Mouse (Mus musculus) intestine, embryonic 14.5 days (tissue): ENCODE data around the gene Nsmce4a. TPM values are rescaled to one million over a fixed set of nuclear protein-coding genes. Genes with fewer than 3 reads are reported as not detected.

Experiments used
- ATAC-seq: fragments of 200-750 bp; cut with Nextera tagmentation; replicated peaks from 2 replicates; pipeline ENCODE4 v1.8.0; 2017; ENCODE audit warnings: low read depth, moderate number of reproducible peaks, moderate TSS enrichment, moderate library complexity; ENCODE audit not compliant: low FRiP score, low TSS enrichment
- DNase-seq: peaks from one replicate; pipeline ENCODE4 v3.0.0-alpha.2; 2018; ENCODE audit warnings: low spot score
- H3K27ac ChIP-seq: fragments of 300-500 bp; sonication (generic); 2 replicates; pipeline ENCODE4 v1.5.1; 2014; ENCODE audit warnings: low read depth, mild to moderate bottlenecking, control low read depth
- H3K27me3 ChIP-seq: fragments of 300-500 bp; sonication (generic); replicated peaks from 2 replicates; pipeline ENCODE4 v1.6.1; 2014; ENCODE audit warnings: low read length, control low read depth; ENCODE audit not compliant: control insufficient read depth, insufficient read depth
- H3K36me3 ChIP-seq: fragments of 300-500 bp; sonication (generic); 2 replicates; pipeline ENCODE4 v1.6.1; 2014; ENCODE audit warnings: low read length, control low read depth; ENCODE audit not compliant: control insufficient read depth, insufficient read depth
- H3K4me1 ChIP-seq: fragments of 300-500 bp; sonication (generic); replicated peaks from 2 replicates; pipeline ENCODE4 v1.6.1; 2014; ENCODE audit warnings: low read length, control low read depth, mixed read lengths; ENCODE audit not compliant: control insufficient read depth, insufficient read depth
- H3K4me2 ChIP-seq: fragments of 300-500 bp; sonication (generic); 2 replicates; pipeline ENCODE4 v1.6.1; 2014; ENCODE audit warnings: low read length
- H3K4me3 ChIP-seq: fragments of 300-500 bp; sonication (generic); 2 replicates; pipeline ENCODE4 v1.5.1; 2014; ENCODE audit warnings: low read depth, low read length, control low read depth, mixed read lengths
- H3K9ac ChIP-seq: fragments of 300-500 bp; sonication (generic); 2 replicates; pipeline ENCODE4 v1.6.1; 2014; ENCODE audit warnings: mild to moderate bottlenecking, low read length
- H3K9me3 ChIP-seq: fragments of 300-500 bp; sonication (generic); 2 replicates; pipeline ENCODE4 v1.6.1; 2016; ENCODE audit warnings: low read length, control low read depth; ENCODE audit not compliant: control insufficient read depth
- WGBS: fragments of 180-500 bp; shearing (Covaris S2); extraction: QIAGEN DNeasy Blood & Tissue Kit; methylation state at CpG from one replicate; pipeline ENCODE4 v1.1.7; 2014; 5-methylcytosine and 5-hydroxymethylcytosine counted together
- polyA plus RNA-seq: library from polyadenylated mRNA; unstranded; fragments of >200 nt; fragmentation: Nextera tagmentation; extraction: Ambion mirVana; gene quantifications from 2 replicates; pipeline ENCODE4 v1.2.1, GENCODE M21; 2014

Nsmce4a gene
- polyA plus RNA-seq, 1 experiment from 2014 or later: 173 TPM

DNA sequence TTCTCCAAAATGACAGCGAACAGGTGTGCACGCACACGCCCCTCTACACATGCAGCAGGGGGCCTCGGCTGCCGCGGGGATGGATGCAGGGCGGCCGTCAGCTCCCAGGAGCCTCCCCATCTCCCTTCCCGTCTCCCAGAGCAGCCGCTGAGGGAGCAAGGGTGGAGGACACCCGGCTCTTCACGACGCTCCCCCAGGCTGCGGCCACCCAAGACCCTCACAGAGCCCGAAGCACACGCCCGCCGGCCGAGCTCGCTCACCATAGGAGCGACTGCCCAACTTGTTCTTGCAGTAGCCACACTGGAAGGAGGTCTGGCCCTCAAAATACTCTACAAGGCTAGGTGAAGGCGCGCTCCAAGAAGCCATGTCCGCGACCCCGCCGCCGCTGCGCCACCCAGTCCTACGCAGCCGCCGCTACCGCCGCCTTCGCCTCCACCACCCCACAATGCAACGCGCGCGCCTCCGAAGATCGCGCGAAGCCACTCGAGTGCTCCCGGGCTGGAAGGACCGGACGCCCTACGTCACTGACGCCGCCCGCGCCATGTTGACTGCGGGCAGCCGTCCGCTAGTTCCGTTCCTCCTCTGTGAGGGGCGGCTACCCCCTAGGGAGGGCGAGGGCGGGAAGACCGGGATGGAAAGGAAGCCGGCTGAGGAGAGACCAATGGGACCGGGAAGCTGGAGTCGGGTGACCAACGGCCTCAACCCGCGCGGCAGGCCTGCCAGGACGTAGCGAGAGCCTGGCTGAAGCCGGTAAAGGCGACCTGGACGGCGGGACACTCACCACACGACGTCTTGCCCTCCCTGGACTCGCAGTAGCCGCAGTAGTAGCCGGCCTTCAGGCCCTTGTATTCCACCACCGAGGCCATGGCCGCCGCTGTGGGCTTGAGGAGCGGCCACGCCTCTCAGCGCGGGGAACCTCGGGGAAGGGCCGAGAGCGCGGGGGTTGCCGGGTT lies 53.5 kb downstream of the Nsmce4a start:
- WGBS: under 1% methylated on average over 89 of the region's 90 CpGs
- H3K4me2 ChIP-seq: peak overlapping the region; percentile 59
- H3K4me1 ChIP-seq: peaks cover 3% of the 10 kb centered on the region; the same call in 1 of the 2 replicates

DNA sequence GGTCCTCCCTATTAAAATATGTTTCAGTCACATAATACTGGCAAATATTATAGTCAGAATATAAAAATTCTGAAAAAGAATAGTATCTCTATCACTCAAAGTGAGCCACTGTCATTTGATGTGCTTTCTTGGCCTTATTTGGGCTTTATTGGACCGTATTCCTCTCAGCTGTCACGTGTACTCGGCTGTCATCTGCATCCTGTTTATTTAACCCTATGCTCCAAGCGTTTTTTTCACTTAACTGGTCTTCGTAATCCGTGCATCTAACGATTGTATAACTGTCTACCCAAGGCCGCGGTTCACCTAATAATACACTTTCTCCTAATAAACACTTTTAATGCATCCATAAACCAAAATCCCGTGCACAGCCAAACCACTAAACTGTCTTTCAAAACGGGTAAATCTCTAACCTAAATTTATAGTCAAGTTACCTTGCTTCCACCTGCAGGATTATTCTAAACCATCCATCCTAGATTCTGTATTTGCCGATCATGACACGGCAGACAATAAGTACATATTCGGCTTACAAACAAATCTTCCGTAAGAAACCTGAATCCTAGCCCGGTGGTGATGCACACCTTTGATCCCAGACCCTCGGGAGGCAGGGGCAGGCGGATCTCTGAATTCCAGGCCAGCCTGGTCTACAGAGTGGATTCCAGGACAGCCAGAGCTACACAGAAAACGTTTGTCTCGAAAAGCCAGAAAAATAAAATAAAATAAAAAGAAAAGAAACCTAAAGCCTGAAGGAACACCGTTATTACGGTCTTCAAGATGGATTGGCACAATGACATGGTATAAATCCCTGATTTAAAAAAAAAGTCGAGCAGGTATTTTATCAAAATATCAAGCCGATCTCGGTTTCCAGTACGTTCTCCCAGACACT lies 54.5 kb downstream of the Nsmce4a start:
- Histone ChIP-seq H3K4me1 (peaks cover 3% of the 10 kb centered on the region; the same call in 1 of the 2 replicates), H3K27me3 (no peaks in the 10 kb centered on the region), H3K9ac (peak overlapping the region; percentile 88), H3K4me3 (peak overlapping the region; percentile 83), H3K9me3 (no peaks in the 10 kb centered on the region), H3K27ac (peak overlapping the region; percentile 98), H3K36me3 (peaks cover 14% of the 10 kb centered on the region), H3K4me2 (peak overlapping the region; percentile 55)
- DNase-seq (peak; percentile 56), ATAC-seq (no peak)
- 23% methylated on average over 26 of the region's 26 CpGs for WGBS

More for the DNA sequence above, 53.5 kb downstream of the Nsmce4a start:
- Histone ChIP-seq H3K9me3 (no peaks in the 10 kb centered on the region), H3K27ac (peak overlapping the region; percentile 98), H3K9ac (peak overlapping the region; percentile 88), H3K27me3 (no peaks in the 10 kb centered on the region), H3K4me3 (peak overlapping the region; percentile 83), H3K36me3 (peaks cover 10% of the 10 kb centered on the region)
- ATAC-seq (peak; percentile 97), DNase-seq (peak; percentile 97)

- ATAC-seq: no peak
- H3K4me1 ChIP-seq: no peaks in the 10 kb centered on the region
- DNase-seq: no peak
- no peak overlapping the region for H3K9ac ChIP-seq
- no peaks in the 10 kb centered on the region for H3K9me3 ChIP-seq
- 97% methylated on average over 5 of the region's 5 CpGs for WGBS
- H3K4me3 ChIP-seq: no peak overlapping the region
- H3K27ac ChIP-seq: no peak overlapping the region
- peaks cover 66% of the 10 kb centered on the region for H3K36me3 ChIP-seq
- H3K27me3 ChIP-seq: no peaks in the 10 kb centered on the region
- H3K4me2 ChIP-seq: no peak overlapping the region
Measured at GRCm38 (mm10) chr7:130510243-130510642, 62.7 kb downstream of the Nsmce4a start.

- no peaks in the 10 kb centered on the region for H3K9me3 ChIP-seq
- H3K9ac ChIP-seq: no peak overlapping the region
- H3K27me3 ChIP-seq: no peaks in the 10 kb centered on the region
- H3K27ac ChIP-seq: no peak overlapping the region
- H3K4me2 ChIP-seq: no peak overlapping the region
- no peaks in the 10 kb centered on the region for H3K4me1 ChIP-seq
- 95% methylated on average over 5 of the region's 5 CpGs for WGBS
- DNase-seq (no peak), ATAC-seq (no peak)
- no peak overlapping the region for H3K4me3 ChIP-seq
- H3K36me3 ChIP-seq: peaks cover 62% of the 10 kb centered on the region
Measured at GRCm38 (mm10) chr7:130503006-130503405, 69.9 kb downstream of the Nsmce4a start.

DNA sequence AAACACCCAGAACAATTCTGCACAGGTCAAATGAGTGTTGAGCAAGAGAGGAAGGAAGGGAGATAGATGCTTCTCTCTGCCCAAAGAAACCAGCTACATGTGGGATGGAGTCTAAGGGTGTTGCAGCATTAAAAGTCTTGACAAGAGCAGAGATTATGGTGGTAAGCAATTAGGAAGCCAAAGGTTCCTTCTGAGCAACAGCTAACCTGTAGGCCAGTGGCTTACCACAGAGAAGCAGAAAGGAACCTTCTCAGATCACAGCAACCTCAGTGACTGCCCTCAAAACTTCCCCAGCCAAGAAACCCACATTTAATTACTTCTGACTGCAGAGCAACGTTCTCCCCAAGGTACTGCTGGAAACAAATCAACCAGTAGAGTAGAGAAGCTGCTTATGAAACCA lies 71.4 kb downstream of the Nsmce4a start:
- ATAC-seq: no peak
- Histone ChIP-seq H3K4me2 (no peak overlapping the region), H3K27me3 (no peaks in the 10 kb centered on the region), H3K4me3 (no peak overlapping the region), H3K36me3 (peaks cover 50% of the 10 kb centered on the region), H3K9ac (no peak overlapping the region), H3K4me1 (no peaks in the 10 kb centered on the region), H3K9me3 (no peaks in the 10 kb centered on the region), H3K27ac (no peak overlapping the region)
- 89% methylated on average over 1 of the region's 1 CpGs for WGBS
- no peak for DNase-seq

DNA sequence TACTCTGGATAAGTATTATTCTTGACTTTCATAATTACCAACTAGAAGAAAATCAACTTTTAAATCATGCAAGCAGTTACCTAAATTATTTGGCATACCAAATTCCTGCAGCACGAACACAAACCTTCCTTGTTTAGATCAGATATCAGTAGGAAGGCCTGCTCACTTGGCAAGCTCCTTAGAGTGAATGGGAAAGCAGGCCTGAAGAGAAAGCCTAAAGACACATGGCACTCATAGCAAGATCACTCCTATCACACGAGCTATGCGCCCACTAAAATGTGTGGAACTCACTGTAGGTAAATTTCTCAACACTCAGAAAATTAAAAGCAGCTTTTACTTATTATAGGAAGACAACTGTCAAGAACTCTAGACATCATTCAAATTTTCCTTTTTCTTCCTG lies 79.6 kb downstream of the Nsmce4a start:
- Histone ChIP-seq H3K4me3 (no peak overlapping the region), H3K27me3 (no peaks in the 10 kb centered on the region), H3K27ac (no peak overlapping the region), H3K9ac (no peak overlapping the region), H3K4me2 (no peak overlapping the region), H3K4me1 (no peaks in the 10 kb centered on the region), H3K36me3 (peaks cover 9% of the 10 kb centered on the region), H3K9me3 (no peaks in the 10 kb centered on the region)
- WGBS: 82% methylated on average over 3 of the region's 3 CpGs
- ATAC-seq (no peak), DNase-seq (no peak)

- H3K27ac ChIP-seq: no peak overlapping the region
- no peaks in the 10 kb centered on the region for H3K27me3 ChIP-seq
- H3K9ac ChIP-seq: no peak overlapping the region
- no peak overlapping the region for H3K4me2 ChIP-seq
- peaks cover 9% of the 10 kb centered on the region; the same call in 1 of the 2 replicates for H3K36me3 ChIP-seq
- H3K4me3 ChIP-seq: no peak overlapping the region
- no peak for ATAC-seq
- H3K9me3 ChIP-seq: no peaks in the 10 kb centered on the region
- H3K4me1 ChIP-seq: no peaks in the 10 kb centered on the region
- no peak for DNase-seq
Measured at GRCm38 (mm10) chr7:130492026-130492425, 80.9 kb downstream of the Nsmce4a start.
